Mouse (Mus musculus): ENCODE results near the gene Sorcs2. TPM values are rescaled to one million over a fixed set of nuclear protein-coding genes. Genes with fewer than 3 reads are reported as not detected.

Sorcs2 gene
- total RNA-seq, 2 experiments from 2014 or later: 36.6 to 45.0 TPM

- DNase-seq (ENCODE audit: low spot score in 2 of 2): no peak
- intact Hi-C loops (cut with DNase I): no loop called here
Measured at GRCm38 (mm10) chr5:36317641-36318368, 80.1 kb downstream of the Sorcs2 start.

- intact Hi-C loops (cut with DNase I): no loop called here
- DNase-seq (ENCODE audit: low spot score in 2 of 2): no peak
Measured at GRCm38 (mm10) chr5:36315106-36315505, 82.8 kb downstream of the Sorcs2 start.

- no peak for DNase-seq (ENCODE audit: low spot score in 2 of 2)
- intact Hi-C loops (cut with DNase I): no loop called here
Measured at GRCm38 (mm10) chr5:36313353-36314079, 84.4 kb downstream of the Sorcs2 start.

- no peak for DNase-seq (ENCODE audit: low spot score in 2 of 2)
- intact Hi-C loops (cut with DNase I): no loop called here
Measured at GRCm38 (mm10) chr5:36312926-36313325, 85.0 kb downstream of the Sorcs2 start.

GRCm38 (mm10) chr5:36304299-36304980 lies 93.5 kb downstream of the Sorcs2 start:
- peak in 1 of 2 experiments; percentile 33 for DNase-seq (ENCODE audit: low spot score in 2 of 2)
- intact Hi-C loops (cut with DNase I): no loop called here

GRCm38 (mm10) chr5:36301166-36301565 lies 96.8 kb downstream of the Sorcs2 start:
- peak in 1 of 2 experiments; percentile 22 for DNase-seq (ENCODE audit: low spot score in 2 of 2)
- intact Hi-C loops (cut with DNase I): no loop called here

GRCm38 (mm10) chr5:36298049-36298448 lies 99.9 kb downstream of the Sorcs2 start:
- intact Hi-C loops (cut with DNase I): no loop called here
- no peak for DNase-seq (ENCODE audit: low spot score in 2 of 2)

- intact Hi-C loops (cut with DNase I): no loop called here
- DNase-seq (ENCODE audit: low spot score in 2 of 2): no peak
Measured at GRCm38 (mm10) chr5:36297246-36297645, 100.7 kb downstream of the Sorcs2 start.

- DNase-seq (ENCODE audit: low spot score in 2 of 2): no peak
- intact Hi-C loops (cut with DNase I): no loop called here
Measured at GRCm38 (mm10) chr5:36293109-36293900, 104.6 kb downstream of the Sorcs2 start.

GRCm38 (mm10) chr5:36292321-36292720 lies 105.6 kb downstream of the Sorcs2 start:
- intact Hi-C loops (cut with DNase I): no loop called here
- no peak for DNase-seq (ENCODE audit: low spot score in 2 of 2)

- intact Hi-C loops (cut with DNase I): no loop called here
- no peak for DNase-seq (ENCODE audit: low spot score in 2 of 2)
Measured at GRCm38 (mm10) chr5:36291191-36291590, 106.7 kb downstream of the Sorcs2 start.

GRCm38 (mm10) chr5:36285405-36285804 lies 112.5 kb downstream of the Sorcs2 start:
- intact Hi-C loops (cut with DNase I): loop anchor here (10.0 kb wide), 1 partner anchor 141 kb away; no protein-coding TSS in a partner anchor
- DNase-seq (ENCODE audit: low spot score in 2 of 2): peak; percentile 47 to 60

GRCm38 (mm10) chr5:36279896-36280295 lies 118.0 kb downstream of the Sorcs2 start:
- DNase-seq (ENCODE audit: low spot score in 2 of 2): no peak
- intact Hi-C loops (cut with DNase I): loop anchor here (10.0 kb wide), 1 partner anchor 135 kb away; no protein-coding TSS in a partner anchor

GRCm38 (mm10) chr5:36274684-36275394 lies 123.1 kb downstream of the Sorcs2 start:
- no peak for DNase-seq (ENCODE audit: low spot score in 2 of 2)
- intact Hi-C loops (cut with DNase I): no loop called here

GRCm38 (mm10) chr5:36267194-36267769 lies 130.7 kb downstream of the Sorcs2 start:
- no peak for DNase-seq (ENCODE audit: low spot score in 2 of 2)
- intact Hi-C loops (cut with DNase I): no loop called here

GRCm38 (mm10) chr5:36260862-36261261 lies 137.1 kb downstream of the Sorcs2 start:
- DNase-seq (ENCODE audit: low spot score in 2 of 2): peak in 1 of 2 experiments; percentile 36
- intact Hi-C loops (cut with DNase I): no loop called here

- intact Hi-C loops (cut with DNase I): no loop called here
- no peak for DNase-seq (ENCODE audit: low spot score in 2 of 2)
Measured at GRCm38 (mm10) chr5:36259691-36260124, 138.2 kb downstream of the Sorcs2 start.

GRCm38 (mm10) chr5:36258387-36259181 lies 139.4 kb downstream of the Sorcs2 start:
- DNase-seq (ENCODE audit: low spot score in 2 of 2): no peak
- intact Hi-C loops (cut with DNase I): no loop called here

All from left cerebral cortex, postnatal 36 days (tissue).